ENCODE assay signal across 32 mouse cellular contexts in genomic region chr2:65942346-65942745, GRCm38 (mm10).
"Had no signal": no experiment of that assay in that cellular context is flagged by ENCODE, and none has a peak within 500 bp of the region (broad histone marks: within the 10 kb centered on the region; RNA-seq: fewer than 3 reads in every experiment).

No protein-coding gene starts in this region.

- H3K27me3 ChIP-seq: limb, embryonic 12.5 days; limb, embryonic 13.5 days; limb, embryonic 15.5 days; liver, embryonic 12.5 days; liver, embryonic 13.5 days; liver, embryonic 15.5 days; lung, embryonic 15.5 days; megakaryocyte, embryonic 14.5 days; midbrain, embryonic 12.5 days; midbrain, embryonic 13.5 days; midbrain, embryonic 15.5 days had no signal

- H3K36me3 ChIP-seq: limb, embryonic 10.5 days; limb, embryonic 12.5 days; limb, embryonic 13.5 days; limb, embryonic 15.5 days; liver, embryonic 12.5 days; liver, embryonic 13.5 days; liver, embryonic 15.5 days; lung, embryonic 15.5 days; midbrain, embryonic 12.5 days; midbrain, embryonic 13.5 days; midbrain, embryonic 15.5 days had no signal

- DNase-seq: left cerebral cortex, postnatal 4 days; liver; liver, embryonic 13.5 days; liver, postnatal 0 days; lung, adult 18-20 months; lung, adult 2 months; lung, embryonic 14.5 days; lung, postnatal 10 days; lung, postnatal 14 days; lung, postnatal 36 days; lung, postnatal 4 days; midbrain, embryonic 14.5 days had no signal

- H3K9me3 ChIP-seq: limb, embryonic 10.5 days; limb, embryonic 12.5 days; limb, embryonic 13.5 days; limb, embryonic 15.5 days; liver, embryonic 12.5 days; liver, embryonic 13.5 days; liver, embryonic 15.5 days; lung, embryonic 15.5 days; midbrain, embryonic 10.5 days; midbrain, embryonic 12.5 days; midbrain, embryonic 15.5 days had no signal

- H3K4me1 ChIP-seq: liver, embryonic 13.5 days; liver, embryonic 15.5 days; lung, embryonic 15.5 days; megakaryocyte, embryonic 14.5 days had no signal

- H3K4me2 ChIP-seq: limb, embryonic 12.5 days; limb, embryonic 13.5 days; limb, embryonic 15.5 days; liver, embryonic 11.5 days; liver, embryonic 12.5 days; liver, embryonic 13.5 days; liver, embryonic 15.5 days; lung, embryonic 14.5 days; lung, embryonic 15.5 days; midbrain, embryonic 11.5 days; midbrain, embryonic 12.5 days; midbrain, embryonic 13.5 days; midbrain, embryonic 15.5 days had no signal

- H3K4me3 ChIP-seq: left cerebral cortex, adult 2 months; limb, embryonic 10.5 days; limb, embryonic 12.5 days; limb, embryonic 13.5 days; limb, embryonic 15.5 days; liver, embryonic 12.5 days; liver, embryonic 13.5 days; liver, embryonic 15.5 days; lung, embryonic 15.5 days; megakaryocyte, embryonic 14.5 days; midbrain, embryonic 10.5 days; midbrain, embryonic 12.5 days; midbrain, embryonic 13.5 days; midbrain, embryonic 15.5 days; myocyte had no signal

- H3K9ac ChIP-seq: limb, embryonic 12.5 days; limb, embryonic 13.5 days; limb, embryonic 15.5 days; liver, embryonic 12.5 days; liver, embryonic 13.5 days; liver, embryonic 14.5 days; liver, embryonic 15.5 days; liver, postnatal 0 days; lung, embryonic 14.5 days; lung, embryonic 15.5 days; midbrain, embryonic 12.5 days; midbrain, embryonic 13.5 days; midbrain, embryonic 15.5 days had no signal

- ATAC-seq: liver, embryonic 12.5 days; liver, postnatal 0 days; lung, postnatal 0 days; midbrain, embryonic 13.5 days; midbrain, embryonic 15.5 days; midbrain, embryonic 16.5 days had no signal

- H3K27ac ChIP-seq: left cerebral cortex, adult 2 months; limb, embryonic 10.5 days; limb, embryonic 12.5 days; limb, embryonic 13.5 days; limb, embryonic 15.5 days; liver, embryonic 12.5 days; liver, embryonic 13.5 days; liver, embryonic 14.5 days; liver, embryonic 15.5 days; lung, embryonic 15.5 days; macrophage; midbrain, embryonic 10.5 days; midbrain, embryonic 12.5 days; midbrain, embryonic 13.5 days; midbrain, embryonic 15.5 days had no signal
